Mouse (Mus musculus) liver, adult 2 months (tissue): ENCODE data around the gene Zfp771. TPM values are rescaled to one million over a fixed set of nuclear protein-coding genes. Genes with fewer than 3 reads are reported as not detected.

Source experiments
- DNase-seq: peaks from one replicate; pipeline ENCODE4 v3.0.0-alpha.2; 2011; ENCODE audit warnings: low read depth, low spot score; ENCODE audit errors: extremely low read depth
- H3K27ac ChIP-seq: fragments of 200-500 bp; replicated peaks from 2 replicates; pipeline ENCODE4 v1.5.1; 2012; ENCODE audit warnings: low read depth, mild to moderate bottlenecking, control low read depth, inconsistent platforms, low read length; ENCODE audit not compliant: insufficient read depth
- H3K27me3 ChIP-seq: fragments of 200-500 bp; 2 replicates; pipeline ENCODE4 v1.6.1; 2012; ENCODE audit warnings: mild to moderate bottlenecking, moderate library complexity, low read length, inconsistent platforms; ENCODE audit not compliant: control insufficient read depth, insufficient read depth
- H3K36me3 ChIP-seq: fragments of 200-500 bp; 2 replicates; pipeline ENCODE4 v1.6.1; 2012; ENCODE audit warnings: low read length, inconsistent platforms; ENCODE audit not compliant: control insufficient read depth, insufficient read depth
- H3K4me1 ChIP-seq: fragments of 200-500 bp; 2 replicates; pipeline ENCODE4 v1.6.1; 2011; ENCODE audit warnings: low read length; ENCODE audit not compliant: control insufficient read depth, insufficient read depth
- H3K4me3 ChIP-seq: fragments of 200-500 bp; 2 replicates; pipeline ENCODE4 v1.5.1; 2011; ENCODE audit warnings: low read depth, mild to moderate bottlenecking, control low read depth, low read length, moderate library complexity; ENCODE audit not compliant: insufficient read depth
- H3K79me2 ChIP-seq: fragments of 200-500 bp; 2 replicates; pipeline ENCODE4 v1.6.1; 2012; ENCODE audit warnings: inconsistent platforms, mild to moderate bottlenecking, low read length, moderate library complexity; ENCODE audit not compliant: control insufficient read depth, insufficient read depth
- H3K9ac ChIP-seq: fragments of 200-500 bp; 2 replicates; pipeline ENCODE4 v1.6.1; 2012; ENCODE audit warnings: low read depth, mild to moderate bottlenecking, control low read depth, inconsistent platforms, low read length
- CTCF ChIP-seq: fragments of 200-500 bp; IDR thresholded peaks from 2 replicates; pipeline ENCODE4 v1.5.1; 2011; ENCODE audit warnings: low read depth, low read length, control low read depth
- POLR2A ChIP-seq: fragments of 200-500 bp; IDR thresholded peaks from 2 replicates; pipeline ENCODE4 v1.6.1; 2011; ENCODE audit warnings: low read length, control low read depth; ENCODE audit not compliant: insufficient read depth; ENCODE audit errors: extremely low read depth
- WGBS: fragments of 180-500 bp; shearing (Covaris S2); methylation state at CpG from one replicate; pipeline ENCODE4 v1.1.7; 2018; 5-methylcytosine and 5-hydroxymethylcytosine counted together
- polyA plus RNA-seq: library from polyadenylated mRNA; depleted of rRNA; stranded (reverse); fragments of >200 nt; gene quantifications from 2 replicates; pipeline ENCODE4 v1.2.3, GENCODE M21; 2012
- total RNA-seq: library from RNA; depleted of rRNA; stranded (reverse); fragments of >200 nt; gene quantifications from 2 replicates; pipeline ENCODE4 v1.2.3, GENCODE M21; 2014

Zfp771 gene
- total and polyA plus RNA-seq, 2 experiments = 19.6 to 52.8 TPM

DNA sequence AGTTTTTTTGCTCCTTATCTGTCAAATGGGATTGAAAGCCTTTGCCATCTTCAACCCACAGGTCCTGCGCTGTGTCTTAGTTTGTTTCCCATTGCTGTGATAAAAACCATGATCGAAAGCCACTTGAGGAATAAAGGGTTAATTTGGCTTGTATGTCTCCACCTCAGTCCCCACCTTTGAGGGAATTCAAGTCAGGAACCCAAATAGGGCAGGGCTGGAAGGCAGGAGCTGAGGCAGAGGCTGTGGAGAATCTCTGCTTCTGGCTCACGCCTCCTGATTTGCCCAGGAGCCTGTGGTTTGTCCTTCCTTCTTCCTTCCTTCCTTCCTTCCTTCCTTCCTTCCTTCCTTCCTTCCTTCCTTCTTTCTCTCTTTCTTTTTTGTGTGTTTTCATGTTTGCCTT, 21.0 kb upstream of the Zfp771 start:
- no peak overlapping the region for H3K4me3 ChIP-seq
- H3K36me3 ChIP-seq = no peaks in the 10 kb centered on the region
- H3K79me2 ChIP-seq = no peaks in the 10 kb centered on the region
- no peak overlapping the region for H3K27ac ChIP-seq
- TF ChIP-seq POLR2A (no peak), CTCF (no peak)
- H3K4me1 ChIP-seq = no peaks in the 10 kb centered on the region
- no peaks in the 10 kb centered on the region for H3K27me3 ChIP-seq
- H3K9ac ChIP-seq = no peak overlapping the region
- DNase-seq = no peak
- 97% methylated on average over 3 of the region's 3 CpGs for WGBS

- no peak for DNase-seq
- Histone ChIP-seq H3K36me3 (no peaks in the 10 kb centered on the region), H3K27me3 (no peaks in the 10 kb centered on the region), H3K4me1 (no peaks in the 10 kb centered on the region), H3K79me2 (no peaks in the 10 kb centered on the region), H3K27ac (no peak overlapping the region), H3K4me3 (no peak overlapping the region), H3K9ac (no peak overlapping the region)
- 77% methylated on average over 6 of the region's 6 CpGs for WGBS
- TF ChIP-seq POLR2A (no peak), CTCF (no peak)
Measured at GRCm38 (mm10) chr7:127223515-127224478, 20.3 kb upstream of the Zfp771 start.

DNA sequence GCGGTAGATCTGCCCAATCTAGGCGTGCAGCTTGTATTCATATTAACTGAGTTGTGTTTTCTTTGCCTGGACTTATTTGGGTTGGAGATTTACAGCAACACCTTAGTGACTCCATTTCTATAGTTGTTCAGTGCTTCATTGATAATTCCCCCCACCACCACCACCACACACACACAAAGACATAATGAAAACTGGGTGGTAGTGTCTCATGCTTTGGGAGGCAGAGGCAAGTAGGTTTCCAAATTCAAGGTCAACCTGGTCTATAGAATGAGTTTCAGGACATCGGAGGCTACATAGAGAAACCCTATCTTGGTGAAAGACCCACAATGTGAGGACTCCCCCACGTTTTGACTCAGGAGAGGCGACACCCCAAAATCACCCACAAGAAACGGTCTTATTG, 19.5 kb upstream of the Zfp771 start:
- Histone ChIP-seq H3K9ac (no peak overlapping the region), H3K4me1 (no peaks in the 10 kb centered on the region), H3K27ac (no peak overlapping the region), H3K79me2 (no peaks in the 10 kb centered on the region), H3K36me3 (no peaks in the 10 kb centered on the region), H3K4me3 (no peak overlapping the region), H3K27me3 (no peaks in the 10 kb centered on the region)
- 92% methylated on average over 6 of the region's 6 CpGs for WGBS
- TF ChIP-seq POLR2A (no peak), CTCF (no peak)
- DNase-seq = no peak

- TF ChIP-seq CTCF = no peak
- no peak for TF ChIP-seq POLR2A
- H3K9ac ChIP-seq = no peak overlapping the region
- H3K79me2 ChIP-seq = no peaks in the 10 kb centered on the region
- no peak overlapping the region for H3K27ac ChIP-seq
- H3K27me3 ChIP-seq = no peaks in the 10 kb centered on the region
- H3K4me3 ChIP-seq = no peak overlapping the region
- H3K36me3 ChIP-seq = no peaks in the 10 kb centered on the region
- DNase-seq = no peak
- H3K4me1 ChIP-seq = no peaks in the 10 kb centered on the region
- 91% methylated on average over 11 of the region's 11 CpGs for WGBS
Measured at GRCm38 (mm10) chr7:127225147-127225995, 18.7 kb upstream of the Zfp771 start.

DNA sequence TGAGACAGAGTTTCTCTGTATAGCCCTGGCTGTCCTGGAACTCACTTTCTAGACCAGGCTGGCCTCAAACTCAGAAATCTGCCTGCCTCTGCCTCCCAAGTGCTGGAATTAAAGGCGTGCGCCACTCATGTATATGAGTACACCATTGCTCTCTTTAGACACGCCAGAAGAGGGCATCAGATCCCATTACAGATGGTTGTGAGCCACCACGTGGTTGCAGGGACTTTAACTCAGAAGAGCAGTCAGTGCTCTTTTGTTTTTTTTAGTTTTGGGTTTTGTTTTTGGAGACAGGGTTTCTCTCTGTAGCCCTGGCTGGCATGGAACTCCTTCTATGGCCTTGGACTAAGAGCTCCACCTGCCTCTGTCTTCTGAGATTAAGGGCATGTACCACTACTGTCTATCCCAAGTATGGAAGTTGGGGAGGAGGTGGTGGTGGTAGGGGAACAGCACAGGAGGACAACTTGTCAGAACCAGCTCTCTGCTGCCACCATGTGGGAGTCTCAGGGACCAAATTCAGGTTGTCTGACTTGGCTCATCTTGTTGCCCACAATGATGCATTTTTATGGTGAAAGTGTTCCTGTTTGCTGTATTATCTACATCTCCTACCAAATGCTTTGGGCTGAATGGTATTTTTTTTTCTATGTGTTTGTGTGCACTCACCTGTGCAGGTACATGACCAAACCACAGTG, 15.3 kb upstream of the Zfp771 start:
- WGBS = 53% methylated on average over 4 of the region's 4 CpGs
- DNase-seq = peak; percentile 72
- Histone ChIP-seq H3K27me3 (no peaks in the 10 kb centered on the region), H3K36me3 (no peaks in the 10 kb centered on the region), H3K27ac (no peak overlapping the region), H3K79me2 (peaks cover 4% of the 10 kb centered on the region; the same call in 1 of the 2 replicates), H3K4me1 (peaks cover 8% of the 10 kb centered on the region; the same call in 1 of the 2 replicates), H3K9ac (no peak overlapping the region), H3K4me3 (no peak overlapping the region)
- TF ChIP-seq CTCF (peak; percentile 87), POLR2A (no peak)
